Mouse (Mus musculus) thymus, postnatal 4 days (tissue): ENCODE results near the gene Otud3.
A peak's percentile ranks its signal among the peaks of the same experiment; 100 is the strongest.
"Not testable (repeated sequence)": the region's sequence is repeated elsewhere in the genome, so short reads cannot be mapped to it uniquely, and the experiment has no call there.

Experiments used
- DNase-seq: peaks from one replicate; pipeline ENCODE4 v3.0.0; 2021

Gene Otud3

GRCm38 (mm10) chr4:138913797-138914196 is at the start of gene Otud3:
TSS of gene Otud3 (minus strand) at chr4:138913945.
- DNase-seq = peak; percentile 97

GRCm38 (mm10) chr4:138962719-138963118 is 49.0 kb upstream of the Otud3 start:
- DNase-seq = no peak

- DNase-seq = no peak
Observed at GRCm38 (mm10) chr4:138959926-138960325, 46.2 kb upstream of the Otud3 start.

- DNase-seq = no peak
Observed at GRCm38 (mm10) chr4:138959120-138959519, 45.4 kb upstream of the Otud3 start.

GRCm38 (mm10) chr4:138958612-138959011 is 44.9 kb upstream of the Otud3 start:
- DNase-seq = no peak

GRCm38 (mm10) chr4:138948257-138948656 is 34.5 kb upstream of the Otud3 start:
- no peak for DNase-seq

GRCm38 (mm10) chr4:138943730-138944129 is 30.0 kb upstream of the Otud3 start:
- DNase-seq = peak; percentile 96

GRCm38 (mm10) chr4:138941966-138942365 is 28.2 kb upstream of the Otud3 start:
- DNase-seq = no peak

GRCm38 (mm10) chr4:138941401-138941800 is 27.7 kb upstream of the Otud3 start:
- peak; percentile 44 for DNase-seq

GRCm38 (mm10) chr4:138939481-138939880 is 25.7 kb upstream of the Otud3 start:
- DNase-seq = no peak

- DNase-seq = peak; percentile 25
Observed at GRCm38 (mm10) chr4:138938495-138939269, 24.9 kb upstream of the Otud3 start.

GRCm38 (mm10) chr4:138934456-138935145 is 20.9 kb upstream of the Otud3 start:
- DNase-seq = no peak

GRCm38 (mm10) chr4:138933862-138934261 is 20.1 kb upstream of the Otud3 start:
- DNase-seq = no peak

- DNase-seq = no peak
Observed at GRCm38 (mm10) chr4:138925561-138925960, 11.8 kb upstream of the Otud3 start.

- DNase-seq = peak; percentile 97
Observed at GRCm38 (mm10) chr4:138922131-138922459, 8.3 kb upstream of the Otud3 start.

- no peak for DNase-seq
Observed at GRCm38 (mm10) chr4:138921254-138922130, 7.7 kb upstream of the Otud3 start.

- DNase-seq = no peak
Observed at GRCm38 (mm10) chr4:138917282-138917681, 3.5 kb upstream of the Otud3 start.

GRCm38 (mm10) chr4:138913141-138913787 is 481 bp downstream of the Otud3 start:
- DNase-seq = peak; percentile 65

GRCm38 (mm10) chr4:138905624-138906337 is 8.0 kb downstream of the Otud3 start:
- DNase-seq = no peak

GRCm38 (mm10) chr4:138899361-138899760 is 14.4 kb downstream of the Otud3 start:
- no peak for DNase-seq

GRCm38 (mm10) chr4:138893789-138894188 is 20.0 kb downstream of the Otud3 start:
- not testable (repeated sequence) for DNase-seq

- no peak for DNase-seq
Observed at GRCm38 (mm10) chr4:138892655-138893054, 21.1 kb downstream of the Otud3 start.
